Mouse (Mus musculus) myocyte (in vitro differentiated cells): ENCODE data around the gene A730061H03Rik. TPM values are rescaled to one million over a fixed set of nuclear protein-coding genes. Genes with fewer than 3 reads are reported as not detected.

ENCODE experiments used
- H3K27me3 ChIP-seq: one replicate; pipeline ENCODE4 v1.6.1; 2011; ENCODE audit not compliant: control insufficient read depth, insufficient read depth, insufficient read length
- H3K36me3 ChIP-seq: one replicate; pipeline ENCODE4 v1.6.1; 2011; ENCODE audit not compliant: control insufficient read depth, insufficient read depth
- H3K4me2 ChIP-seq: one replicate; pipeline ENCODE4 v1.6.1; 2011; ENCODE audit warnings: low read depth, control low read depth
- H3K4me3 ChIP-seq: one replicate; pipeline ENCODE4 v1.5.1; 2011; ENCODE audit warnings: mild to moderate bottlenecking, control low read depth, moderate library complexity
- H3K79me2 ChIP-seq: one replicate; pipeline ENCODE4 v1.6.1; 2011; ENCODE audit not compliant: control insufficient read depth, insufficient read depth
- H3ac ChIP-seq: one replicate; pipeline ENCODE4 v1.6.1; 2011; ENCODE audit not compliant: control insufficient read depth, insufficient read length
- CEBPB ChIP-seq: IDR thresholded peaks from 2 replicates; pipeline ENCODE4 v1.6.1; 2011; ENCODE audit warnings: mild to moderate bottlenecking, moderate library complexity; ENCODE audit not compliant: poor library complexity, insufficient read depth, severe bottlenecking
- E2F4 ChIP-seq: IDR thresholded peaks from one replicate; pipeline ENCODE4 v1.6.1; 2011; ENCODE audit warnings: mild to moderate bottlenecking, control low read depth, moderate library complexity; ENCODE audit not compliant: insufficient read depth
- MAX ChIP-seq: IDR thresholded peaks from one replicate; pipeline ENCODE4 v1.6.1; 2011; ENCODE audit warnings: low read depth, mild to moderate bottlenecking, control low read depth
- MYOD1 ChIP-seq, 3 experiments: IDR thresholded peaks; one replicate each; pipeline ENCODE4 v1.6.1; 2011; ENCODE audit warnings: control low read depth in 2 of 3, low read depth in 2 of 3, mild to moderate bottlenecking in 2 of 3, moderate library complexity in 1 of 3; ENCODE audit not compliant: insufficient read length in 2 of 3, control insufficient read depth in 1 of 3
- MYOG ChIP-seq, 3 experiments: IDR thresholded peaks; one replicate each; pipeline ENCODE4 v1.6.1; 2011; ENCODE audit warnings: control low read depth in 2 of 3, low read depth in 2 of 3, mild to moderate bottlenecking in 2 of 3; ENCODE audit not compliant: insufficient read length in 2 of 3, control insufficient read depth in 1 of 3, insufficient read depth in 1 of 3
- POLR2A ChIP-seq: IDR thresholded peaks from one replicate; pipeline ENCODE4 v1.6.1; 2011; ENCODE audit warnings: low read depth, mild to moderate bottlenecking, control low read depth, moderate library complexity; ENCODE audit not compliant: insufficient read length
- POLR2AphosphoS2 ChIP-seq: IDR thresholded peaks from one replicate; pipeline ENCODE4 v1.6.1; 2011; ENCODE audit warnings: low read depth, control low read depth; ENCODE audit not compliant: insufficient read length
- REST ChIP-seq: IDR thresholded peaks from one replicate; pipeline ENCODE4 v1.6.1; 2011; ENCODE audit warnings: mild to moderate bottlenecking, control low read depth, moderate library complexity; ENCODE audit not compliant: insufficient read depth, insufficient read length
- SRF ChIP-seq: IDR thresholded peaks from one replicate; pipeline ENCODE4 v1.6.1; 2011; ENCODE audit warnings: low read depth; ENCODE audit not compliant: control insufficient read depth, insufficient read length
- TCF12 ChIP-seq: IDR thresholded peaks from one replicate; pipeline ENCODE4 v1.6.1; 2011; ENCODE audit warnings: mild to moderate bottlenecking, control low read depth; ENCODE audit not compliant: poor library complexity, insufficient read depth, severe bottlenecking
- TCF3 ChIP-seq: IDR thresholded peaks from one replicate; pipeline ENCODE4 v1.6.1; 2011; ENCODE audit warnings: low read depth, control low read depth; ENCODE audit not compliant: insufficient read length
- USF1 ChIP-seq: IDR thresholded peaks from one replicate; pipeline ENCODE4 v1.6.1; 2011; ENCODE audit warnings: low read depth, mild to moderate bottlenecking, control low read depth, moderate library complexity
- polyA plus RNA-seq: library from polyadenylated mRNA; unstranded; fragments of >200 nt; fragmentation: generic; extraction: Trizol; gene quantifications from one replicate; pipeline ENCODE4 v1.2.1, GENCODE M21; 2012; ENCODE audit warnings: missing spikeins

Gene A730061H03Rik
- polyA plus RNA-seq, 1 experiment: 0.48 TPM

DNA sequence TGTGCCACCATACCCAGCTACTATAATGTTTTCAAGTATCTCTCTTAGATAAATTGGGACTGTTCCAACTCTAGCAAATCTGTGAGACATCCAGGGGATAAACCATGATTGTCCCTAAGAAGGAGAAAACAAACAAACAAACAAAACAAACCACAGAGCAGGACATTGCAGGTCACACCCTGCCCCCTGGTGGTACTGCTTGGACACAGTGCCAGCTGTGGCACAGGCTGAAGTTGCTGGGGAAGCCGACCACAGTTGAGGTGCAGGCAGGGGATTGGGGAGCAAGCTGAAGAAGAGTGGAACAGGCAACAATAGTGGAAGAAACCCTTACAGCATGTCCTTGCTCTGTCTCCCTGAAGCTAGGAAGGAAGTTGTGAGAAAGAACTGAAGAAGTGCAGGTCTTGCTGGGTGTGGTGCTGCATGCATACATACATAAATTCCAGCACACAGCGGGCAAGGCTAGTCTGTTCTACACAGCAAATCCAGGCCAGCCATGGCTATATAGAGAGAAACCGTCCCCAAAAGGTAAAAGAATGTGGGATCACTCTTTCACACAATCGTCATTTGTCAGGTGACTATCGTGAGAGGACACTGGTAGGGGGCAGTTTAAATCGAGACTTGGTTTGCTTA is 24.0 kb downstream of the A730061H03Rik start:
- TF ChIP-seq POLR2A (no peak), MYOD1 (IDR thresholded peaks at IDR 0.05; ENCODE audit: control insufficient read depth in 1 of 3, insufficient read length in 2 of 3, low read depth in 2 of 3) (peak in 2 of 3 experiments; percentile 2 to 8), SRF (no peak), TCF12 (no peak), USF1 (no peak), TCF3 (no peak), MYOG (IDR thresholded peaks at IDR 0.05; ENCODE audit: control insufficient read depth in 1 of 3, insufficient read depth in 1 of 3, insufficient read length in 2 of 3, low read depth in 2 of 3) (peak in 1 of 3 experiments; percentile 32)
- H3K79me2 ChIP-seq: peaks cover 9% of the 10 kb centered on the region
- H3K4me3 ChIP-seq: no peak overlapping the region
- H3ac ChIP-seq: no peak overlapping the region
- H3K36me3 ChIP-seq: no peaks in the 10 kb centered on the region
- peaks cover 19% of the 10 kb centered on the region for H3K27me3 ChIP-seq
- H3K4me2 ChIP-seq: no peak overlapping the region

DNA sequence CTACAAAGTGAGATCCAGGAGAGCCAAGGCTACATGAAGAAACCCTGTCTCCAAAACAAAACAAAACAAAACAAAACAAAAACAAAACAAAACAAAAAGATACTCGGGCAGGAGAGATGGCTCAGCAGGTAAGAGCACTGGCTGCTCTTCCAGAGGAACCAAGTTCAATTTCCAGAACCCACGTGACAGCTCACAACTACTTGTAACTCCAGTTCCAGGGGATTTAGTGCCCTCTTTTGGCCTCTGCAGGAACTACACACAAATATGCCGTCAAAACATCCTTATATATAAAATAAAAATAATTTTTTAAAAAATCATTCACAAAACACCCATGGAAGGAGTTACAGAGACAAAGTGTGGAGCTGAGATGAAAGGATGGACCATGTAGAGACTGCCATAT is 32.3 kb downstream of the A730061H03Rik start:
- Histone ChIP-seq H3K79me2 (no peaks in the 10 kb centered on the region), H3K27me3 (peaks cover 48% of the 10 kb centered on the region), H3K4me3 (no peak overlapping the region), H3ac (no peak overlapping the region), H3K36me3 (no peaks in the 10 kb centered on the region), H3K4me2 (no peak overlapping the region)
- TF ChIP-seq USF1: peak; percentile 83
- no peak for TF ChIP-seq REST

DNA sequence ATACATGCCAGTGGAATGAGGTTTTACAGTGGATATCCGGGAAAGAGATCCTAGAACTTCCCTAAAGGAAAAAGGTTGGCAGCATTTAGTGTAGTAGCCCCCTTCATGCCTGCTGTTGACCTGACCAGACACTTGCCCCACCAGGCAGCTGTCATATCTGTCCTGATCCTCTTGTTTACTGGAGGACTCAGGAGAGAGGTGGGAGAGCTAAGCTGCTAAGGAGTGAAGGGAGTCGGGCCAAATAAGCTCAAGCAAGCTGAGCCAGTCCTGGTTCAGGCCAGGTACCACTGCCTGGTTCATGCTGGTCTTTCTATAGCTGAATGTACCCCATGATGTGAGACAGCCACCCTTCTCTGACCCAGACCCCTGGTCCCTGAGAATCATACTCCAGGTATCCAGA is 33.5 kb downstream of the A730061H03Rik start:
- TF ChIP-seq REST: no peak
- no peak for TF ChIP-seq TCF12
- no peak for TF ChIP-seq MYOG (IDR thresholded peaks at IDR 0.05; ENCODE audit: control insufficient read depth in 1 of 3, insufficient read depth in 1 of 3, insufficient read length in 2 of 3, low read depth in 2 of 3)
- TF ChIP-seq POLR2A: no peak
- TF ChIP-seq POLR2AphosphoS2: no peak
- no peak for TF ChIP-seq TCF3
- TF ChIP-seq MAX: no peak
- no peak for TF ChIP-seq CEBPB
- TF ChIP-seq SRF: no peak
- H3K36me3 ChIP-seq: no peaks in the 10 kb centered on the region
- no peak overlapping the region for H3K4me3 ChIP-seq
- H3K27me3 ChIP-seq: peaks cover 49% of the 10 kb centered on the region
- no peak overlapping the region for H3ac ChIP-seq
- peak overlapping the region; percentile 10 for H3K4me2 ChIP-seq
- H3K79me2 ChIP-seq: no peaks in the 10 kb centered on the region

DNA sequence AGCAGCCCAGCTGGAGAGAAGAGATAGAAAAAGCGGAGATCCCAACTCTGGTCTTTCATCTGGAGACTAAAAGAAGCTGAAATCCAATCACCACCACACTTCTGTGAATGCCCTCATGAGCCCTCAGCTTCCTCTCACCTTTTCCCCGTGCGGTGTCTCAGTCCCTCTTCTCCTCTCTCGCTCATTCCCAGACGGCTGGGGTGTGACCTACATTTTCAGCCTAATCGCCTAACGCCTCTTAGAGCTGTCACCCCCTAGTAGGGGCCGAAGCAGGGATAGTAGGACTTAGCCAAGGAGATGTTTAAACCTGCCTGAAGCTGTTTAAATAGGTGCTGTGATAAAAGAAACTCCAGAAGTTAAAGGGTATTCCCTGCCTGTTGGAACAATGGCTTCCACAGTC is 35.4 kb downstream of the A730061H03Rik start, which contains the start of gene Nrl:
Gene Nrl, minus strand, starts transcription at position 197 of the 400 bp plus-strand sequence.
- Histone ChIP-seq H3K27me3 (peaks cover 58% of the 10 kb centered on the region), H3K79me2 (no peaks in the 10 kb centered on the region), H3ac (no peak within 1 kb of the TSS), H3K36me3 (no peaks in the 10 kb centered on the region), H3K4me3 (no peak within 1 kb of the TSS), H3K4me2 (no peak within 1 kb of the TSS)
- no peak for TF ChIP-seq REST
- no peak for TF ChIP-seq SRF
- TF ChIP-seq MAX: no peak
- TF ChIP-seq TCF12: no peak
- TF ChIP-seq MYOD1 (IDR thresholded peaks at IDR 0.05; ENCODE audit: control insufficient read depth in 1 of 3, insufficient read length in 2 of 3, low read depth in 2 of 3): no peak
- no peak for TF ChIP-seq POLR2A
- TF ChIP-seq E2F4: no peak
- no peak for TF ChIP-seq CEBPB
- TF ChIP-seq POLR2AphosphoS2: no peak
- TF ChIP-seq USF1: no peak
- no peak for TF ChIP-seq TCF3
- TF ChIP-seq MYOG (IDR thresholded peaks at IDR 0.05; ENCODE audit: control insufficient read depth in 1 of 3, insufficient read depth in 1 of 3, insufficient read length in 2 of 3, low read depth in 2 of 3): no peak

DNA sequence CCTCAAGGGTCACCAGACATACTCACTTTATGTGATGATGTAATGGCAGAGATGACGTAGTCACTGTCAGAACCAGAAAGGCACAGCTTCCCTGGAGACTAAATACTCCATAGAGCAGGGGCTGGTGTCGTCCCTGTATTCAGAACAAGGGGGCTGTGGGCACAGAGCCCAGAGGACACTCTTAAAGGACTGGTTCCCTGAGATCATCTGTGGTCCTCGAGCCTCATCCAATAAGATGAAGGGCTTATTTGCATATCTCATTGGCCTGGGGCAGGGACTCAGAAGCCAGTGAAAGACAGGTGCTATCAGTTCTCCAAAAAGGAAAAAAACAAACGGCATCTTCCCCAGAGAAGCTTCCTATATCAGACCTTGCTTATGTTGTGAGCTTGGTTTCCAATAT is 36.1 kb downstream of the A730061H03Rik start:
- no peak overlapping the region for H3K4me3 ChIP-seq
- H3K27me3 ChIP-seq: peaks cover 58% of the 10 kb centered on the region
- TF ChIP-seq REST: no peak
- no peak for TF ChIP-seq USF1
- no peak for TF ChIP-seq MYOG (IDR thresholded peaks at IDR 0.05; ENCODE audit: control insufficient read depth in 1 of 3, insufficient read depth in 1 of 3, insufficient read length in 2 of 3, low read depth in 2 of 3)
- TF ChIP-seq CEBPB: no peak
- TF ChIP-seq E2F4: no peak
- no peak for TF ChIP-seq SRF
- TF ChIP-seq MAX: no peak
- no peak for TF ChIP-seq TCF12
- TF ChIP-seq MYOD1 (IDR thresholded peaks at IDR 0.05; ENCODE audit: control insufficient read depth in 1 of 3, insufficient read length in 2 of 3, low read depth in 2 of 3): no peak
- no peak for TF ChIP-seq POLR2AphosphoS2
- TF ChIP-seq TCF3: no peak
- no peaks in the 10 kb centered on the region for H3K79me2 ChIP-seq
- no peak overlapping the region for H3K4me2 ChIP-seq
- no peak overlapping the region for H3ac ChIP-seq
- H3K36me3 ChIP-seq: no peaks in the 10 kb centered on the region
